Comparison of ENCODE assay signal across 8 mouse cellular contexts in genomic region chr9:110100627-110101600, GRCm38 (mm10). TPM values are rescaled to one million over a fixed set of nuclear protein-coding genes. Genes with fewer than 3 reads are reported as not detected.
DNase-seq lines count a peak whose midpoint lies in the region; ATAC-seq lines count a peak whose summit lies in the region.

No protein-coding gene starts in this region.

- no peaks in the 10 kb centered on the region for H3K27me3 ChIP-seq in intestine, embryonic 14.5 days (replicated peaks; ENCODE audit: control insufficient read depth, insufficient read depth, low read length)

- H3K4me3 ChIP-seq in intestine, embryonic 14.5 days (ENCODE audit: low read depth, low read length) = peak overlapping the region; percentile 99

- H3K4me1 ChIP-seq in intestine, embryonic 14.5 days (replicated peaks; ENCODE audit: control insufficient read depth, insufficient read depth, low read length) = 0 out of 2 replicates have a peak, but pooled peaks cover 3% of the 10 kb centered on the region

- H3K36me3 ChIP-seq in intestine, embryonic 14.5 days (ENCODE audit: control insufficient read depth, insufficient read depth, low read length) = peaks cover 74% of the 10 kb centered on the region

- intact Hi-C loops in gastrocnemius, postnatal 14 days (cut with DNase I; ENCODE audit: low total_unique reads) = loop anchor here (5.0 kb wide), 1 partner anchor 209 kb away; no protein-coding TSS in a partner anchor
- intact Hi-C loops in left cerebral cortex, postnatal 14 days (cut with DNase I) = no loop called here

- 3% methylated on average over 41 of the region's 41 CpGs for WGBS in intestine, embryonic 14.5 days

- peak overlapping the region; percentile 77 for H3K4me2 ChIP-seq in intestine, embryonic 14.5 days (ENCODE audit: low read length)

- H3K9ac ChIP-seq in intestine, embryonic 14.5 days (ENCODE audit: low read length) = peak overlapping the region; percentile 91

- H3K9me3 ChIP-seq in intestine, embryonic 14.5 days (ENCODE audit: control insufficient read depth, low read length) = no peaks in the 10 kb centered on the region

- peak; percentile 92 to 97 for DNase-seq in adrenal gland, adult (ENCODE audit: inconsistent age in 2 of 2, low spot score in 1 of 2)
- peak; percentile 96 for DNase-seq in embryo, embryonic 10.5 days (ENCODE audit: low spot score)
- peak; percentile 93 for DNase-seq in gastrocnemius, postnatal 14 days
- peak; percentile 95 for DNase-seq in intestine, embryonic 14.5 days (ENCODE audit: low spot score)
- peak; percentile 93 to 96 for DNase-seq in left cerebral cortex, postnatal 14 days (ENCODE audit: low spot score in 2 of 2)
- DNase-seq in mesoderm, embryonic 11.5 days (ENCODE audit: low read depth, low spot score) = peak; percentile 91
- peak; percentile 90 to 92 for DNase-seq in right cerebral cortex, postnatal 36 days (ENCODE audit: low spot score in 2 of 2)
- DNase-seq in yolk sac, embryonic 10.5 days (ENCODE audit: low spot score) = peak; percentile 91

- H3K27ac ChIP-seq in intestine, embryonic 14.5 days (ENCODE audit: low read depth) = peak overlapping the region; percentile 27; the same call in 1 of the 2 replicates

- peak; percentile 93 for ATAC-seq in intestine, embryonic 14.5 days (replicated peaks; ENCODE audit: low FRiP score, low TSS enrichment, low read depth)

RNA-seq across cellular contexts. Expression of gene Smarcc1, which starts 16.6 kb away (rescaled TPM):
- 10 to 100 TPM; 19.8 to 23.8 TPM for total RNA-seq in gastrocnemius, postnatal 14 days (2021)
- polyA plus RNA-seq in intestine, embryonic 14.5 days (2014; fragmentation: Nextera tagmentation; extraction: Ambion mirVana) = 125 and 127 TPM in 2 replicates
- 10 to 100 TPM; 67.8 to 68.7 TPM for total RNA-seq in left cerebral cortex, postnatal 14 days (2021)

RNA-seq across cellular contexts. Expression of gene Dhx30, which starts 16.7 kb away (rescaled TPM):
- total RNA-seq in gastrocnemius, postnatal 14 days (2021) = 10 to 100 TPM; 31.6 to 39.8 TPM
- polyA plus RNA-seq in intestine, embryonic 14.5 days (2014; fragmentation: Nextera tagmentation; extraction: Ambion mirVana) = 123 and 134 TPM in 2 replicates
- total RNA-seq in left cerebral cortex, postnatal 14 days (2021) = 100 to 1,000 TPM; 153 to 158 TPM

Comparison
In these comparisons a context has a peak if more than half of its experiments do, and no peak if none do; other contexts are left out.
1. Peak in every context shown above with its lines: DNase-seq, ATAC-seq, H3K4me3 ChIP-seq and H3K27ac ChIP-seq.